Mouse (Mus musculus) frontal cortex, adult 2 months (tissue): ENCODE results near the gene Pcsk1n. TPM values are rescaled to one million over a fixed set of nuclear protein-coding genes. Genes with fewer than 3 reads are reported as not detected.
"Not testable (repeated sequence)": the region's sequence is repeated elsewhere in the genome, so short reads cannot be mapped to it uniquely, and the experiment has no call there.

Experiments
- DNase-seq, 2 experiments: peaks; one replicate each; pipeline ENCODE4 v3.0.0; 2022; ENCODE audit warnings: low spot score in 1 of 2; ENCODE audit errors: extremely low spot score in 1 of 2
- polyA plus RNA-seq: library from polyadenylated mRNA; depleted of rRNA; stranded (reverse); fragments of >200 nt; gene quantifications from 2 replicates; pipeline ENCODE4 v1.2.3, GENCODE M21; 2012; rRNA removed

Pcsk1n gene
- polyA plus RNA-seq = 456 and 602 TPM in 2 replicates

DNA sequence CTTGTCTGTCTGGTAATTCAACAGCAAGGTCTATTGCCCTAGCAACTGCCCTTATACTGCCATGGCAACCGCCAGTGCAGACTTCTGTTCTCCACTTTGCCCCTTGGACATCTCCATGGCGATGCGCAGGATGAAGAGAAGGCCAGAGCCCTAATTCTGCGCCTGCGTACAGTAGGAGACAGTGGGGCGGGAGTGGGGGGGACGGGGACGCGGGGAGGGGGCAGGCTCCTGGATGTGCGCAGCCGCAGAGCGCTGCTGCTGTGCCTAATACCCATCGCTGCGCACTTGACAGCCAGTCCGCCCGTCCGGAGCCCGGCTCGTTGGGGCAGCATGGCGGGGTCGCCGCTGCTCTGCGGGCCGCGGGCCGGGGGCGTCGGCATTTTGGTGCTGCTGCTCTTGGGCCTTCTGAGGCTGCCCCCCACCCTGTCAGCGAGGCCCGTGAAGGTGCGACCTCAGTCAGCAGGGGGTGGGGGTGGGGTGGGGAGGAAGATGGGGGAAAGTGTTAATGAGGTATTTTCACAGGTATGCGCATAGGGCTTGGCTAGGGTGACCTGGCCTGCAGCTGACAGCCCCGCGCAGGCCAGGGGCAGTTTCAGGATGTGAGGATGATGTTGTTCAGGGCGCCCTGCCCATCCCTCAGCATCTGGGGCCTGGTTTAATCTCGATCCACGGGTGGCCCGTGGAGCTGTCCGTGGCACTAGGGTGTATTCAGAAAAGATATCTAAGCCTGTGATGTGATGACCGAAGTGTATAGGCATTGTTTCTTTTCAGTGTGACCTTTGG lies at the start of gene Pcsk1n:
Gene Pcsk1n, plus strand, starts transcription at position 222 of the 783 bp plus-strand sequence.
- peak in 1 of 2 experiments; percentile 41 for DNase-seq

- DNase-seq = no peak
Measured at GRCm38 (mm10) chrX:7869826-7870225, 49.8 kb upstream of the Pcsk1n start.

DNA sequence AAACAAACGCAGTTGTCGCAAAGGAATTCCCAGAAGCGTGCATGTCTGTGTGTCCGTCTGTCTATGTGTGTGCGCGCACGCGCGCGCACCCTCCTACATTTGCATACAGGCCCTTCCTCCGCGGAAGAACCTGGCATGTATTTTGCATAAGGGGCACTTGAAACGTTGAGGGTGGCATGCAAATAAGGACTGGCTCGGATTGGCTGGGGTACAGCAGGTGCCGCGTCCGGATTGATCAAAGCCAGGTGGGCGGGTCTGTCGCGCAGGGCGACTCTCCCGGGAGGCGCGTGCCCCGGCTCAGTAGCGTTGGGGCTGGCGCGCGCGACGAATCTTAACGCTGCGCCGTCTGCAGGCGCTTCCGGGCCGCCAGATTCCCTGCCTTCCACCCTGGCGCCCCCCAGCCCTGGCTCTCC lies 41.6 kb upstream of the Pcsk1n start, which contains the start of gene Pim2:
Gene Pim2, plus strand, starts transcription at position 256 of the 413 bp plus-strand sequence.
- DNase-seq = peak; percentile 79 to 85

DNA sequence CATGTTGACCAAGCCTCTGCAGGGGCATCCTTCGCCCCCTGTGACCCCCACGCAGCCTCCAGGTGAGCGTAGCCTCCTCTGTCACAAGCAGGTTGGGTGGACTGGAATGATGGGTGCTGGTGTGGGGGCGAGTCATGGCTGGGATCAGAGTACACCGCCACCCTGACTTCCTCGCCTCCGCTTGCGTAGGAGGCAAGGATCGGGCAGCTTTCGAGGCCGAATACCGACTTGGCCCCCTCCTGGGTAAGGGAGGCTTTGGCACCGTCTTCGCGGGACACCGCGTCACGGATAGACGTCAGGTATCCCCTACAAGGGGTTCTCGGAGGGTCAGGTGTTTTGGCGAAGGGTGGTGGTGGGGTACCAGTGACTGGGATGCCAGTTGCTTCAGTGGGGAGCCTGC lies 41.1 kb upstream of the Pcsk1n start:
- DNase-seq = peak; percentile 29 to 41

GRCm38 (mm10) chrX:7879819-7880218 lies 39.8 kb upstream of the Pcsk1n start:
- peak; percentile 28 to 71 for DNase-seq

GRCm38 (mm10) chrX:7883841-7884567 lies 35.6 kb upstream of the Pcsk1n start, which contains the start of gene Slc35a2:
TSS of gene Slc35a2 (plus strand) at chrX:7884028.
- peak; percentile 72 to 86 for DNase-seq

DNA sequence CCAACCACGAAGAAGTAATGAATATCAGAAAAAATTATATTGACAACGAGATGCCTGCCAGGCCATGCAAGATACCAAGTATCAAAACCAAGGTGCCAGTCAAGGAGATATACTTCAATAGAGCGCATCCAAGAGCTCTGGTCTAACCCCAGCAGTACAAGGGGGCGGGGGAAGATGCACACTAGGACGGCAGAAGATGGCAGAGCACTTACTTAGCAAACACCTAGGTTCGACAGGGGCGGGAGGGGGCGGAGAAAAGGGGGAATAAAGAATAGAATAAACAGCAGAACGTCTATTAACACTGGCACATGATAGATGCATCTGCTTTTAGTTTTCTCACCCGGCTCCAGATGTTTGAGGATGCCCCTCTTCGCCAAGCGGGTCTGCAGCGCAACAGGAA lies 21.4 kb upstream of the Pcsk1n start:
- DNase-seq = no peak

- DNase-seq = peak; percentile 81 to 89
Measured at GRCm38 (mm10) chrX:7898880-7899874, 20.4 kb upstream of the Pcsk1n start, which contains the start of the genes Pqbp1 and Timm17b. TSS of gene Pqbp1 (minus strand) at chrX:7899269. TSS of gene Timm17b (plus strand) at chrX:7899357.

- DNase-seq = no peak
Measured at GRCm38 (mm10) chrX:7904441-7904840, 15.2 kb upstream of the Pcsk1n start.

DNA sequence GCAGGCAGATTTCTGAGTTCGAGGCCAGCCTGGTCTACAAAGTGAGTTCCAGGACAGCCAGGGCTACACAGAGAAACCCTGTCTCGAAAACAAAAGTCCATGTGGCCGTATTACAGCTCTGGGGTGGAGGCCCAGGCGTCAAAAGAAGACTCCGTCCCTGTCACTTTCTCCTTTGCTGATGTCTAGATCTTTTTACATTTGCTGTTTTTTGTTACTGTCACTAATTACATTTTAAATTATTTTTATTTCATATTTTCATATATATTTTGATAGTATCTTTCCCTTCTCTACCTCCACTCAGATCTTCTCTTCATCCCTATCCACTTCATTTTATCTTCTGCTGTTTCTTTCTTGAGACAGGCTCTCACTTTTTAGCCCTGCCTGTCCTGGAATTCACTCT lies 11.9 kb upstream of the Pcsk1n start, which contains the start of gene Gm10491:
Gene Gm10491, minus strand, starts transcription at position 101 of the 400 bp plus-strand sequence.
- no peak for DNase-seq

DNA sequence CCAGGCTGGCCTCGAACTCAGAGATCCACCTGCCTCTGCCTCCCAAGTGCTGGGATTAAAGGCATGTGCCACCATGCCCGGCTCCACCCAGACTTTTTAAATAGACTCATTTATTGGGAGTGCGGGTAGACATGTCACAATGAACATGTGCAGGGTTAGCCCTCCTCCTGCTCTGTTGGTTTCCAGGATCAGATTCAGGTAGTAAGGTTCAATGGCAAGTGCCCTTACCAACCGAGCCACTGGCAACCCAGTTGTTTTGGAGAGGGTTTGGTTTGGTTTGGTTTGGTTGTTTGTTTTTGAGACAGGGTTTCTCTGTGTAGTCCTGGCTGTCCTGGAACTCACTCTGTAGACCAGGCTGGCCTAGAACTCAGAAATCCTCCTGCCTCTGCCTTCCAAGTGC lies 10.4 kb upstream of the Pcsk1n start, which contains the start of gene Gm10490:
Gene Gm10490, plus strand, starts transcription at position 301 of the 400 bp plus-strand sequence.
- DNase-seq = not testable (repeated sequence)

- DNase-seq = no peak
Measured at GRCm38 (mm10) chrX:7910473-7910872, 9.1 kb upstream of the Pcsk1n start.

DNA sequence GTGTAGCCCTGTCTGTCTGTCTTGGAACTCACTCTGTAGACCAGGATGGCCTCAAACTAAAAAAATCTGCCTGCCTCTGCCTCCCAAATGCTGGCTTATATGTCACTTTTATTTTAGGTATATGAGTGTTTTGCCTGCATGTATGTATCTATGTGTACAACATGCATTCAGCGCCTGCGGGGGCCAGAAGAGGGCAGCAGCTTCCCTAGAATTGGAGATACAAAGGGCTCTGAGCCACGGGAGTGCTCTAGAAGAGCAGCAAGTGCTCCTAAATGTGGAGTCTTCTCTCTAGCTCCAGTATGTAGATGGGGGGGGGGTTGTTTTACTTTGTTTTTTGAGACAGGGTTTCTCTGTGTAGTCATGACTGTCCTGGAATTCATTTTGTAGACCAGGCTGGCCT lies 4.0 kb upstream of the Pcsk1n start:
- not testable (repeated sequence) for DNase-seq

DNA sequence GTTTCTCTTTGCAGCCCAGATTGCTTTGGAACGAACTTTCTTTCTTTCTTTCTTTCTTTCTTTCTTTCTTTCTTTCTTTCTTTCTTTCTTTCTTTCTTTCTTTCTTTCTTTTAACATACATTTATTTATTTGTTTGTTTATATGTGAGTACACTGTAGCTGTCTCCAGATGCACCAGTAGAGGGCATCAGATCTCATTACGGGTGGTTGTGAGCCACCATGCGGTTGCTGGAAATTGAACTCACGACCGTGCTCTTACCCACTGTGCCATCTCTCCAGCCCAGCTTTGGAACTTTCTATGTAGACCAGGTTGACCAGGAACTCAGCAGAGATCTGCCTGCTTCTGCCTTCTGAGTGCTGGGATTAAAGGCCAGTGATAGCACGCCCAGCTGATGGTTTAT lies 1.7 kb upstream of the Pcsk1n start:
- DNase-seq = not testable (repeated sequence)

DNA sequence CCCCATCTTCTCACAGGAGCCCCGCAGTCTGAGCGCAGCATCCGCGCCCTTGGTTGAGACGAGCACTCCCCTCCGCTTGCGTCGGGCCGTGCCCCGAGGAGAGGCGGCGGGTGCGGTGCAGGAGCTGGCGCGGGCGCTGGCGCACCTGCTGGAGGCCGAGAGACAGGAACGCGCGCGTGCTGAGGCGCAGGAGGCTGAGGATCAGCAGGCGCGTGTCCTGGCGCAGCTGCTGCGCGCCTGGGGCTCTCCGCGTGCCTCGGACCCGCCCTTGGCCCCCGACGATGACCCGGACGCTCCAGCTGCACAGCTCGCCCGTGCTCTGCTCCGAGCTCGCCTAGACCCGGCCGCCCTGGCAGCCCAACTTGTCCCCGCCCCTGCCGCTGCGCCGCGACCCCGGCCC lies 2.4 kb downstream of the Pcsk1n start:
- DNase-seq = no peak

GRCm38 (mm10) chrX:7926266-7926665 lies 6.6 kb downstream of the Pcsk1n start:
- no peak for DNase-seq

GRCm38 (mm10) chrX:7927116-7927515 lies 7.5 kb downstream of the Pcsk1n start:
- DNase-seq = no peak

GRCm38 (mm10) chrX:7928270-7928790 lies 8.7 kb downstream of the Pcsk1n start, which contains the start of gene Eras:
TSS of gene Eras (minus strand) at chrX:7928607.
- no peak for DNase-seq

- no peak for DNase-seq
Measured at GRCm38 (mm10) chrX:7936874-7937273, 17.3 kb downstream of the Pcsk1n start.

- DNase-seq = no peak
Measured at GRCm38 (mm10) chrX:7937667-7938066, 18.0 kb downstream of the Pcsk1n start.
